Mouse (Mus musculus) effector memory CD4-positive, alpha-beta T cell, adult 5 months (primary cell): ENCODE results near the gene Scube2. TPM values are rescaled to one million over a fixed set of nuclear protein-coding genes. Genes with fewer than 3 reads are reported as not detected.

ENCODE experiments used
- polyA plus RNA-seq: library from polyadenylated mRNA; unstranded; fragments of 100-300 nt; shearing (Covaris generic); gene quantifications from one replicate; pipeline ENCODE4 v1.2.1, GENCODE M21; 2017

Gene Scube2
- polyA plus RNA-seq: not detected

DNA sequence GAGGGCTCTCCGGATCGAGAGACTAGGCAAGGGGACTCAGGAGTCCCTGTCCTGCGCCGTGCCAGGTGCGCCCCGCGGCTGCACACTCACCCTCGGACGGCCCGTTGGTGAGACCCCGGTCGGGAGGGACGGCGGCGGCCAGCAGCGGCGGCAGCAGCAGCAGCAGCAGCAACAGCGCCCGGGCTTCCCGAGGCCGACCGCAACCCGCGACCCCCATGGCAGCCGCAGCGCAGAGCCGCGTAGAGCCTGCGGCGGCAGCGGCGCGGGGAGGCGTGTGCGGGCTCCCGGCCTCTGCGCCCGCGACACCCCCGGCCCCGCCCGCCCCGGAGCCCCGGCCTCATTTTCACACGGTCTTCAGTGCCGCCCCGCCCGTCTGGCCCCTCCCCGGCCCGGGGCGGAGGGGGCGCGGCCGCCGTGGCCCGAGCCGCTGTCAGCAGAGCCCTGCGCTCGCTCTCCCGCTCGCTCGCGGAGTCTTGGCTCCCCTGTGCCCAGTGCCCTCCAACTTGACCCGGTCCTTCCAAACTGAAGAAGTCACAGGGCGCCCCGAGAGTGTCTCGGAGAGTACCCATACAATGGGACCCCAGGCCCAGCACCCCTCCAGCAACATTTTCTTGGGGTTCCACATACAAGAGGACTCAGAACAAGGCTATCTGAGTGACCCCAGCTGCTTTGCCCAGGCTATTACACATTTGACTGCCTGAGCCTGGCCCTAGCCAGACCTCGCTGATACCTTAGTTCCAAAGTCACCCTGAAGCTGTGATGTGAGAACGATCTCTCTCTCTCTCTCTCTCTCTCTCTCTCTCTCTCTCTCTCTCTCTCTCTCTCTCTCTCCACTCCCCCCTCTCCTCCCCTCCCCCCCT, at the start of gene Scube2:
Scube2 (minus strand) TSS at position 310 of the 860 bp plus-strand sequence.

DNA sequence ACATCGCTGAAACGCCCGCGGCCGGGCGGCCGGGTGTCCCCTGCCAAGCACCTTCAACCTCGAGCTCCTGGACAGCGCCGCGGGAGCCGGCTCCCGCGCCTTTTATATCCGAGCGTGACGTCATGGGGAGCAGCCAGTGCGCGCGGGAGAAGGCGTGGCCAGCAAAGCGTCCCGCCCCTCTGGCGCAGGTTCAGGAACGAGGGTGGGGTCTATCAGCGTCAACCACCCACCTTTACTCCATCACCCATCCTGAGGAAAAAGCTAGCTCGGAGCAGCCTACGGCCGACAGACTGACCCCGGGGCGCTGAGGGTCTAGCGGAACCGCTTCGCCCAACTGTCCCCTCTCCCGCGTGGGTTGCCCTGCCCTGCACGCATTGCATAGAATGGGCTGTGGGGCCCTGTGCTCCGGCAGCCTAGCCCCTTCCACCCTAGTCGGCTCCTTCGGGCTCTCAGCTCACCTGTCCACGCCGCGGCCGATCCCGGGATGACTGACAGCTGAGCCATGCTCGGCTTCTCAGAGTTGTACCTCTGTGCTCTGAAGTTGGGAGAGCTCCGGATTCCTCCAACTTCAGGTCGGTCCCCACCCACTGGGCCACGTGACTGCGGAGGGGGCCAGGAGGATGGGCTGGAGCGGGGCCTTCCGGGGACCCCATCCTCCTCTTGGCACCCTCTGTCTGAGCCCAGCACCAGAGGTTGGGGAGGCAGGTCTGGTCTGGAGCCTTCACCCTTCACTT, 83.8 kb downstream of the Scube2 start, which contains the start of gene Nrip3:
Nrip3 (minus strand) TSS at position 556 of the 734 bp plus-strand sequence.

DNA sequence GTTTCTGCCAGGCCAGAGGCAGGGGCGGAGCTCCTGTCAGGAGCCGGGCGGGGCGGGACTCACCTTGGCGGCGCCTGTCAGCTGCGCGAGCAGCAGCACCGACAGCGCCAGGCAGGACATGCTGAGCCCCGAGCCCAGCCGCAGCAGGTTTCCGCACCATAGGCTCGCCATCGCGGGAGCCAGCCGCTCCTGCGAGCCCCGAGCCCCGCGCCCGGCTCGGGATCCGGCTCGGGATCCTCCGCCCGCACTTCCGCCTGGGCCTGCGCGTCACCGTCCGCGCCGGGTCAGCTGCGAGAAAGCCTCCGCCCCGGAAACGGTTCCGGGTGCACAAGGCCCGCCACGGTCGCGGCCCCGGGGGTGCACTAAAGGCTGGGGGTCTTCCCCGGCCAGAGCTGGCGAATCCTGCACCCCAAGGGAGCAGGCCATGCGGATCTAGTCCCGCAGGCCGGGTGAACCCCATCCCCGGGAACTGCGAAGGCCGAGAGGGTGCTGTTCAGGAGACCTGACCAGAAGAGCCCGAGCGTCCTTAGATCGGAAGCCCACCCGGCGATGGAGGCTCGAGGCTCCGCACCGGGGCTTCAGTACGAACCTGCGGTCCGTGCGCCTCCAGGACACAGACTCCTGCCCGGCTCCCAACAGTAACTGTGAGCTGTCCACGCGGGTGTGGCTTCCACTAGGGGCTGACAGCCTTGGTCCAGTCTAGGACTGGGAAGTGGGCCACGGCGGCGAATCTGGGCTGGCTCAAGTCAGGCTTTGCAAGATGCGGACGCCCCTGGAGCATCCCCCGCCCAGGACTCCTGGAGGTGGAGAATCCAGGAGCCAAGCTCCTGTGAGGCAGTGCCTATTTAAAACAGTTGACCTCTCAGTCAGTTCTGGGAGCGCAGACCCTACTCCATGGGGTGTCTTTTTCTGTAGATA, 113.2 kb downstream of the Scube2 start, which contains the start of gene Tmem9b:
Tmem9b (minus strand) TSS at position 868 of the 918 bp plus-strand sequence.

Other genes starting within 250 kb of the Scube2 start
- 0.54 TPM for gene St5, start 162.1 kb downstream of the Scube2 start, polyA plus RNA-seq
- 10.3 TPM for gene Akip1, start 162.0 kb downstream of the Scube2 start, polyA plus RNA-seq
- not detected for gene BC051019, start 141.8 kb downstream of the Scube2 start, polyA plus RNA-seq
- gene Ascl3, start 134.0 kb downstream of the Scube2 start, polyA plus RNA-seq: 0.55 TPM
- 92.4 TPM for gene Tmem9b, start 112.8 kb downstream of the Scube2 start, polyA plus RNA-seq
- gene Nrip3, start 83.7 kb downstream of the Scube2 start, polyA plus RNA-seq: 0.92 TPM
- 12.0 TPM for gene Dennd5a, start 94.8 kb upstream of the Scube2 start, polyA plus RNA-seq
- 43.9 TPM for gene Tmem41b, start 121.2 kb upstream of the Scube2 start, polyA plus RNA-seq
- 35.8 TPM for gene Ipo7, start 152.6 kb upstream of the Scube2 start, polyA plus RNA-seq
- gene Zfp143, start 195.5 kb upstream of the Scube2 start, polyA plus RNA-seq: 23.8 TPM